Mouse (Mus musculus) G1E (cell line): ENCODE data around the gene Top3a. TPM values are rescaled to one million over a fixed set of nuclear protein-coding genes. Genes with fewer than 3 reads are reported as not detected.

Source experiments
- ATAC-seq: 2 replicates; pipeline ENCODE4 v1.8.0; 2016; ENCODE audit warnings: mild to moderate bottlenecking; ENCODE audit not compliant: insufficient number of reproducible peaks, poor library complexity, low FRiP score, severe bottlenecking; ENCODE audit errors: extremely low read depth
- DNase-seq: peaks from one replicate; pipeline ENCODE4 v3.0.0; 2012; ENCODE audit warnings: low spot score
- H3K27me3 ChIP-seq: 2 replicates; pipeline ENCODE4 v1.6.1; 2012; ENCODE audit warnings: mild to moderate bottlenecking, low read length, inconsistent platforms; ENCODE audit not compliant: insufficient read depth
- H3K36me3 ChIP-seq: replicated peaks from 2 replicates; pipeline ENCODE3; 2012; ENCODE audit warnings: mild to moderate bottlenecking, inconsistent platforms
- H3K4me1 ChIP-seq: 2 replicates; pipeline ENCODE4 v1.6.1; 2012; ENCODE audit warnings: low read depth, low read length, inconsistent platforms, mixed read lengths; ENCODE audit not compliant: insufficient read depth
- H3K4me3 ChIP-seq: 2 replicates; pipeline ENCODE4 v1.5.1; 2012; ENCODE audit warnings: low read depth, mild to moderate bottlenecking, inconsistent platforms, low read length, moderate library complexity, mixed read lengths
- H3K9me3 ChIP-seq: replicated peaks from 2 replicates; pipeline ENCODE4 v1.6.1; 2012; ENCODE audit warnings: inconsistent platforms
- CTCF ChIP-seq: IDR thresholded peaks from 2 replicates; pipeline ENCODE4 v1.5.1; 2012; ENCODE audit warnings: low read depth, low read length, inconsistent platforms, mixed read lengths
- GATA1 ChIP-seq: IDR thresholded peaks from 2 replicates; pipeline ENCODE4 v1.6.1; 2012; ENCODE audit warnings: borderline replicate concordance, low read length, inconsistent platforms, mixed read lengths
- GATA2 ChIP-seq: IDR thresholded peaks from 2 replicates; pipeline ENCODE4 v1.6.1; 2012; ENCODE audit warnings: low read depth, low read length, inconsistent platforms, borderline replicate concordance
- POLR2AphosphoS5 ChIP-seq: IDR thresholded peaks from 2 replicates; pipeline ENCODE4 v1.6.1; 2012; ENCODE audit warnings: low read depth, low read length, inconsistent platforms; ENCODE audit not compliant: insufficient replicate concordance
- TAL1 ChIP-seq: conservative IDR thresholded peaks from 2 replicates; pipeline ENCODE4 v1.6.1; 2012; ENCODE audit warnings: low read depth, low read length, inconsistent platforms, mixed read lengths
- polyA plus RNA-seq: library from polyadenylated mRNA; stranded (reverse); fragments of >175 nt; gene quantifications from 2 replicates; pipeline ENCODE4 v1.2.3, GENCODE M21; 2012
- total RNA-seq, 2 experiments: library from RNA; stranded (forward) in 1 of 2; stranded (reverse) in 1 of 2; fragments of 200-1000 nt in 1 of 2; fragments of >200 nt in 1 of 2; fragmentation: Nextera tagmentation in 1 of 2; gene quantifications; 2 replicates each; pipeline ENCODE4 v1.2.3; 2014 to 2017

Top3a gene
- total and polyA plus RNA-seq, 3 experiments = 11.1 to 24.0 (median 20.3) TPM

- H3K36me3 ChIP-seq = peaks cover 23% of the 10 kb centered on the region
- TF ChIP-seq POLR2AphosphoS5 = no peak
- DNase-seq (peak; percentile 34), ATAC-seq (no peak)
- H3K9me3 ChIP-seq = no peaks in the 10 kb centered on the region
- peaks cover 48% of the 10 kb centered on the region for H3K4me1 ChIP-seq
- H3K4me3 ChIP-seq = peak overlapping the region; percentile 87
- no peaks in the 10 kb centered on the region; the same call in 1 of the 2 replicates for H3K27me3 ChIP-seq
Observed at GRCm38 (mm10) chr11:60698806-60699523, 78.2 kb downstream of the Top3a start.

- H3K36me3 ChIP-seq = peaks cover 9% of the 10 kb centered on the region
- TF ChIP-seq GATA1 = no peak
- TF ChIP-seq CTCF = 0 out of 2 replicates have a peak, but pooled peaks have one; percentile 8
- TF ChIP-seq POLR2AphosphoS5 = no peak
- no peaks in the 10 kb centered on the region for H3K9me3 ChIP-seq
- H3K4me1 ChIP-seq = peaks cover 34% of the 10 kb centered on the region
- peaks cover 3% of the 10 kb centered on the region for H3K27me3 ChIP-seq
- DNase-seq (peak; percentile 8), ATAC-seq (no peak)
- H3K4me3 ChIP-seq = no peak overlapping the region
Observed at GRCm38 (mm10) chr11:60697561-60697960, 79.6 kb downstream of the Top3a start.

GRCm38 (mm10) chr11:60696165-60696564, 81.0 kb downstream of the Top3a start:
- H3K4me1 ChIP-seq = peaks cover 22% of the 10 kb centered on the region
- H3K4me3 ChIP-seq = no peak overlapping the region
- ATAC-seq (no peak), DNase-seq (no peak)
- H3K36me3 ChIP-seq = no peaks in the 10 kb centered on the region
- no peaks in the 10 kb centered on the region for H3K9me3 ChIP-seq
- H3K27me3 ChIP-seq = peaks cover 8% of the 10 kb centered on the region
- TF ChIP-seq TAL1 = no peak
- no peak for TF ChIP-seq POLR2AphosphoS5
- TF ChIP-seq GATA1 = no peak
- TF ChIP-seq GATA2 = no peak
- TF ChIP-seq CTCF = no peak

Other genes starting within 250 kb of the Top3a start
- gene Alkbh5, start 241.0 kb downstream of the Top3a start, total RNA-seq (2014; fragmentation: Nextera tagmentation) = 97.2 and 109 TPM in 2 replicates
- gene Alkbh5, start 241.0 kb downstream of the Top3a start, total RNA-seq (2017) = 43.5 and 46.5 TPM in 2 replicates
- 33.8 and 39.3 TPM in 2 replicates for gene Alkbh5, start 241.0 kb downstream of the Top3a start, polyA plus RNA-seq
- 11.3 and 14.6 TPM in 2 replicates for gene Llgl1, start 77.6 kb downstream of the Top3a start, total RNA-seq (2014; fragmentation: Nextera tagmentation)
- 5.2 and 5.9 TPM in 2 replicates for gene Llgl1, start 77.6 kb downstream of the Top3a start, total RNA-seq (2017)
- 21.6 and 26.9 TPM in 2 replicates for gene Llgl1, start 77.6 kb downstream of the Top3a start, polyA plus RNA-seq
- 50.5 and 55.1 TPM in 2 replicates for gene Flii, start 50.1 kb downstream of the Top3a start, total RNA-seq (2014; fragmentation: Nextera tagmentation)
- gene Flii, start 50.1 kb downstream of the Top3a start, total RNA-seq (2017) = 139 and 141 TPM in 2 replicates
- gene Flii, start 50.1 kb downstream of the Top3a start, polyA plus RNA-seq = 71.9 and 162 TPM in 2 replicates
- 2.7 and 3.4 TPM in 2 replicates for gene Mief2, start 49.0 kb downstream of the Top3a start, total RNA-seq (2014; fragmentation: Nextera tagmentation)
- gene Mief2, start 49.0 kb downstream of the Top3a start, total RNA-seq (2017) = 5.8 and 7.8 TPM in 2 replicates
- 16.0 and 22.1 TPM in 2 replicates for gene Mief2, start 49.0 kb downstream of the Top3a start, polyA plus RNA-seq
- 54.9 and 56.1 TPM in 2 replicates for gene Smcr8, start 159 bp upstream of the Top3a start, total RNA-seq (2014; fragmentation: Nextera tagmentation)
- 42.1 and 44.7 TPM in 2 replicates for gene Smcr8, start 159 bp upstream of the Top3a start, total RNA-seq (2017)
- gene Smcr8, start 159 bp upstream of the Top3a start, polyA plus RNA-seq = 1.8 and 2.4 TPM in 2 replicates
- 22.2 and 24.7 TPM in 2 replicates for gene Shmt1, start 34.4 kb upstream of the Top3a start, total RNA-seq (2014; fragmentation: Nextera tagmentation)
- gene Shmt1, start 34.4 kb upstream of the Top3a start, total RNA-seq (2017) = 107 and 120 TPM in 2 replicates
- gene Shmt1, start 34.4 kb upstream of the Top3a start, polyA plus RNA-seq = 6.7 and 11.1 TPM in 2 replicates
- 15.2 and 15.7 TPM in 2 replicates for gene Dhrs7b, start 53.3 kb upstream of the Top3a start, total RNA-seq (2014; fragmentation: Nextera tagmentation)
- 21.9 and 23.9 TPM in 2 replicates for gene Dhrs7b, start 53.3 kb upstream of the Top3a start, total RNA-seq (2017)
- 2.6 and 3.2 TPM in 2 replicates for gene Dhrs7b, start 53.3 kb upstream of the Top3a start, polyA plus RNA-seq
- 32.5 and 38.0 TPM in 2 replicates for gene Tmem11, start 101.9 kb upstream of the Top3a start, total RNA-seq (2014; fragmentation: Nextera tagmentation)
- 56.3 and 60.2 TPM in 2 replicates for gene Tmem11, start 101.9 kb upstream of the Top3a start, total RNA-seq (2017)
- gene Tmem11, start 101.9 kb upstream of the Top3a start, polyA plus RNA-seq = 29.6 and 29.8 TPM in 2 replicates
- 10.5 and 10.9 TPM in 2 replicates for gene Natd1, start 137.4 kb upstream of the Top3a start, total RNA-seq (2014; fragmentation: Nextera tagmentation)
- gene Natd1, start 137.4 kb upstream of the Top3a start, total RNA-seq (2017) = 6.4 and 7.7 TPM in 2 replicates
- gene Natd1, start 137.4 kb upstream of the Top3a start, polyA plus RNA-seq = 5.4 and 5.9 TPM in 2 replicates
- 24.6 and 32.1 TPM in 2 replicates for gene Map2k3, start 154.7 kb upstream of the Top3a start, total RNA-seq (2014; fragmentation: Nextera tagmentation)
- gene Map2k3, start 154.7 kb upstream of the Top3a start, total RNA-seq (2017) = 22.1 and 30.6 TPM in 2 replicates
- gene Map2k3, start 154.7 kb upstream of the Top3a start, polyA plus RNA-seq = 189 and 219 TPM in 2 replicates
- not detected in 2 replicates for gene Kcnj12, start 245.2 kb upstream of the Top3a start, total RNA-seq (2014; fragmentation: Nextera tagmentation)
- not detected in 2 replicates for gene Kcnj12, start 245.2 kb upstream of the Top3a start, total RNA-seq (2017)
- not detected in 2 replicates for gene Kcnj12, start 245.2 kb upstream of the Top3a start, polyA plus RNA-seq